Mouse (Mus musculus) effector memory CD4-positive, alpha-beta T cell, adult 7 months (primary cell): ENCODE measurements around the gene Hipk4. TPM values are rescaled to one million over a fixed set of nuclear protein-coding genes. Genes with fewer than 3 reads are reported as not detected.

Experiments used
- polyA plus RNA-seq: library from polyadenylated mRNA; unstranded; fragments of 100-300 nt; shearing (Covaris generic); gene quantifications from one replicate; pipeline ENCODE4 v1.2.1, GENCODE M21; 2017

Hipk4 gene
- 0.21 TPM for polyA plus RNA-seq

DNA sequence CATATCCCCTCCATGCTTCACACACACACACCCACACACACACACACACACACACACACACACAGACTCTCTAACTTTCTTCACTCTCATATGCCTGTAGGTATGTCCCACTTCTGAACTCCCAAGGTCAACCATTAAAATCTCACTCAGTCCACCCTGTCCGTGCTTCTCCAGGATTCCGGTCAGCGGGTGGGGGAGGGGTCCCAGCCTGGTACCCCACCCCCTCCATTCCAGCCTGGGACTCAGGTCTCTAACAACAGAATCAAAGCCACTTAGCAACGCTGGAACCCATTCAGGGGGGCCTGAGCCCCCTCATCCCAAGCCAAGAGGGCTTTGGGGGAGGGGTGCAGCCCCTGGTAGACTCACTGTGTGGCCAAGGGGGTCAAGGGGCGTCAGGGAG lies at the start of gene Hipk4:
TSS of gene Hipk4 (plus strand) at position 301 of the 400 bp plus-strand sequence.

GRCm38 (mm10) chr7:27486770-27487697 lies 36.0 kb upstream of the Hipk4 start, which contains the start of gene Sertad1:
Sertad1 (plus strand) TSS chr7:27486910.

DNA sequence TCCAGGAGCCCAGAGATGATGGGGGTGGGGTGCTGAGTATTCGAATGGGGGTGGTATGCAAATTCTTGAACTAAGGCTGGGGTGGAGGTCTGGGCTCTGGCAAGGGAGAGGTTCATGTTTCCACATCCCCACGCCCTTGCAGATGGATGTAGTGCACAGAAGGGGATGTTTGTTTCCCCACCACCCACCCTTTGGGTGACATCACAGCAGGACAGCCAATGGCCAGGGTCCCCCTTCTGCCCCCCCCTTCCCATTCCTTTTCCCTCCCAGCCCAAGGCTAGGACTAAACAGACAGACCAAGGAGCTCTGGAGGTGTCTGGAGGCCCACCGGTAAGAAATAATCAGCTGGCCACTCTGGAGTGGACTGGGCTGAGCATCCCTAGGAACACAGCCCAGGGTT lies 24.0 kb upstream of the Hipk4 start, which contains the start of gene Prx:
TSS of gene Prx (plus strand) at position 289 of the 400 bp plus-strand sequence.

GRCm38 (mm10) chr7:27552931-27553513 lies 30.0 kb downstream of the Hipk4 start, which contains the start of the genes Pld3 and 2310022A10Rik:
Pld3 (minus strand) TSS chr7:27553218.
2310022A10Rik (plus strand) TSS chr7:27553233.

Other genes with a start within 250 kb of the Hipk4 start
- gene Ltbp4, start 185.6 kb upstream of the Hipk4 start, polyA plus RNA-seq = 1.3 TPM
- gene Shkbp1, start 167.2 kb upstream of the Hipk4 start, polyA plus RNA-seq = 70.3 TPM
- not detected for gene Gm20479, start 165.8 kb upstream of the Hipk4 start, polyA plus RNA-seq
- gene Sptbn4, start 75.6 kb upstream of the Hipk4 start, polyA plus RNA-seq = 0.32 TPM
- gene Blvrb, start 75.3 kb upstream of the Hipk4 start, polyA plus RNA-seq = 6.3 TPM
- gene Sertad3, start 49.5 kb upstream of the Hipk4 start, polyA plus RNA-seq = 24.5 TPM
- 96.6 TPM for gene Sertad1, start 36.4 kb upstream of the Hipk4 start, polyA plus RNA-seq
- gene Prx, start 23.9 kb upstream of the Hipk4 start, polyA plus RNA-seq = 0.71 TPM
- gene Pld3, start 30.0 kb downstream of the Hipk4 start, polyA plus RNA-seq = 197 TPM
- 14.3 TPM for gene 2310022A10Rik, start 30.0 kb downstream of the Hipk4 start, polyA plus RNA-seq
- 91.2 TPM for gene Akt2, start 68.3 kb downstream of the Hipk4 start, polyA plus RNA-seq
- not detected for gene Ttc9b, start 130.6 kb downstream of the Hipk4 start, polyA plus RNA-seq
- gene Map3k10, start 151.3 kb downstream of the Hipk4 start, polyA plus RNA-seq = 12.3 TPM
- 1.3 TPM for gene Zfp607b, start 166.1 kb downstream of the Hipk4 start, polyA plus RNA-seq
- gene Zfp60, start 208.1 kb downstream of the Hipk4 start, polyA plus RNA-seq = 5.1 TPM